Mouse (Mus musculus): ENCODE data around the gene Ptf1a. TPM values are rescaled to one million over a fixed set of nuclear protein-coding genes. Genes with fewer than 3 reads are reported as not detected.

Gene Ptf1a
- 0.37 TPM in 1 of 2 replicates, not detected in the other for polyA plus RNA-seq (2014; fragmentation: Nextera tagmentation; extraction: Ambion mirVana)

GRCm38 (mm10) chr2:19444931-19445831, at the start of gene Ptf1a:
Gene Ptf1a, plus strand, starts transcription at chr2:19445663.
- H3K4me1 ChIP-seq (ENCODE audit: control insufficient read depth, insufficient read depth, low read length), result peaks cover 8% of the 10 kb centered on the region
- under 1% methylated on average over 53 of the region's 53 CpGs for WGBS
- H3K27ac ChIP-seq (ENCODE audit: low read depth, low read length), result no peak within 1 kb of the TSS
- peak within 1 kb of the TSS; percentile 37; the same call in 1 of the 2 replicates for H3K9ac ChIP-seq (ENCODE audit: low read length)
- H3K4me3 ChIP-seq (ENCODE audit: low read depth, low read length), result peak within 1 kb of the TSS; percentile 31
- H3K4me2 ChIP-seq (ENCODE audit: low read length), result peak within 1 kb of the TSS; percentile 61
- H3K36me3 ChIP-seq (ENCODE audit: control insufficient read depth, insufficient read depth, low read length), result no peaks in the 10 kb centered on the region
- ATAC-seq (peak; percentile 79), DNase-seq (ENCODE audit: low spot score) (peak; percentile 53)
- peaks cover 80% of the 10 kb centered on the region for H3K27me3 ChIP-seq (replicated peaks; ENCODE audit: control insufficient read depth, insufficient read depth, low read length)
- no peaks in the 10 kb centered on the region for H3K9me3 ChIP-seq (replicated peaks; ENCODE audit: control insufficient read depth, low read length)

- Histone ChIP-seq H3K9ac (ENCODE audit: low read length) (no peak overlapping the region), H3K36me3 (ENCODE audit: control insufficient read depth, insufficient read depth, low read length) (no peaks in the 10 kb centered on the region), H3K4me2 (ENCODE audit: low read length) (no peak overlapping the region), H3K27me3 (replicated peaks; ENCODE audit: control insufficient read depth, insufficient read depth, low read length) (no peaks in the 10 kb centered on the region), H3K27ac (ENCODE audit: low read depth, low read length) (no peak overlapping the region), H3K9me3 (replicated peaks; ENCODE audit: control insufficient read depth, low read length) (no peaks in the 10 kb centered on the region), H3K4me1 (ENCODE audit: control insufficient read depth, insufficient read depth, low read length) (no peaks in the 10 kb centered on the region), H3K4me3 (ENCODE audit: low read depth, low read length) (no peak overlapping the region)
- DNase-seq (ENCODE audit: low spot score), result no peak
- no peak for ATAC-seq
- 63% methylated on average over 5 of the region's 5 CpGs for WGBS
Observed at GRCm38 (mm10) chr2:19405409-19405808, 40.1 kb upstream of the Ptf1a start.

- DNase-seq (ENCODE audit: low spot score) (no peak), ATAC-seq (no peak)
- Histone ChIP-seq H3K27me3 (replicated peaks; ENCODE audit: control insufficient read depth, insufficient read depth, low read length) (no peaks in the 10 kb centered on the region), H3K9ac (ENCODE audit: low read length) (no peak overlapping the region), H3K4me3 (ENCODE audit: low read depth, low read length) (no peak overlapping the region), H3K36me3 (ENCODE audit: control insufficient read depth, insufficient read depth, low read length) (no peaks in the 10 kb centered on the region), H3K9me3 (replicated peaks; ENCODE audit: control insufficient read depth, low read length) (no peaks in the 10 kb centered on the region), H3K4me1 (ENCODE audit: control insufficient read depth, insufficient read depth, low read length) (no peaks in the 10 kb centered on the region), H3K4me2 (ENCODE audit: low read length) (no peak overlapping the region), H3K27ac (ENCODE audit: low read depth, low read length) (no peak overlapping the region)
- WGBS, result 72% methylated on average over 3 of the region's 3 CpGs
Observed at GRCm38 (mm10) chr2:19406531-19406930, 38.9 kb upstream of the Ptf1a start.

- Histone ChIP-seq H3K4me2 (ENCODE audit: low read length) (peak overlapping the region; percentile 56), H3K27ac (ENCODE audit: low read depth, low read length) (no peak overlapping the region), H3K27me3 (replicated peaks; ENCODE audit: control insufficient read depth, insufficient read depth, low read length) (peaks cover 3% of the 10 kb centered on the region; the same call in 1 of the 2 replicates), H3K9ac (ENCODE audit: low read length) (peak overlapping the region; percentile 49; the same call in 1 of the 2 replicates), H3K4me1 (ENCODE audit: control insufficient read depth, insufficient read depth, low read length) (no peaks in the 10 kb centered on the region; the same call in 1 of the 2 replicates), H3K4me3 (ENCODE audit: low read depth, low read length) (peak overlapping the region; percentile 24), H3K36me3 (ENCODE audit: control insufficient read depth, insufficient read depth, low read length) (no peaks in the 10 kb centered on the region), H3K9me3 (replicated peaks; ENCODE audit: control insufficient read depth, low read length) (no peaks in the 10 kb centered on the region)
- ATAC-seq, result peak; percentile 78
- WGBS, result 20% methylated on average over 19 of the region's 19 CpGs
- DNase-seq (ENCODE audit: low spot score), result peak; percentile 66
Observed at GRCm38 (mm10) chr2:19414222-19414965, 31.1 kb upstream of the Ptf1a start.

GRCm38 (mm10) chr2:19415063-19415521, 30.4 kb upstream of the Ptf1a start:
- 1% methylated on average over 6 of the region's 6 CpGs for WGBS
- Histone ChIP-seq H3K27ac (ENCODE audit: low read depth, low read length) (no peak overlapping the region), H3K9ac (ENCODE audit: low read length) (peak overlapping the region; percentile 49; the same call in 1 of the 2 replicates), H3K9me3 (replicated peaks; ENCODE audit: control insufficient read depth, low read length) (no peaks in the 10 kb centered on the region), H3K27me3 (replicated peaks; ENCODE audit: control insufficient read depth, insufficient read depth, low read length) (peaks cover 3% of the 10 kb centered on the region; the same call in 1 of the 2 replicates), H3K36me3 (ENCODE audit: control insufficient read depth, insufficient read depth, low read length) (no peaks in the 10 kb centered on the region), H3K4me3 (ENCODE audit: low read depth, low read length) (peak overlapping the region; percentile 24), H3K4me2 (ENCODE audit: low read length) (peak overlapping the region; percentile 56), H3K4me1 (ENCODE audit: control insufficient read depth, insufficient read depth, low read length) (no peaks in the 10 kb centered on the region; the same call in 1 of the 2 replicates)
- ATAC-seq (peak; percentile 69), DNase-seq (ENCODE audit: low spot score) (peak; percentile 93)

- Histone ChIP-seq H3K27me3 (replicated peaks; ENCODE audit: control insufficient read depth, insufficient read depth, low read length) (peaks cover 3% of the 10 kb centered on the region; the same call in 1 of the 2 replicates), H3K36me3 (ENCODE audit: control insufficient read depth, insufficient read depth, low read length) (no peaks in the 10 kb centered on the region), H3K9me3 (replicated peaks; ENCODE audit: control insufficient read depth, low read length) (no peaks in the 10 kb centered on the region), H3K27ac (ENCODE audit: low read depth, low read length) (no peak overlapping the region), H3K4me2 (ENCODE audit: low read length) (no peak overlapping the region), H3K4me3 (ENCODE audit: low read depth, low read length) (no peak overlapping the region), H3K9ac (ENCODE audit: low read length) (no peak overlapping the region), H3K4me1 (ENCODE audit: control insufficient read depth, insufficient read depth, low read length) (no peaks in the 10 kb centered on the region; the same call in 1 of the 2 replicates)
- ATAC-seq (no peak), DNase-seq (ENCODE audit: low spot score) (no peak)
- 70% methylated on average over 6 of the region's 6 CpGs for WGBS
Observed at GRCm38 (mm10) chr2:19416066-19416465, 29.4 kb upstream of the Ptf1a start.

GRCm38 (mm10) chr2:19419686-19420345, 25.6 kb upstream of the Ptf1a start:
- H3K4me3 ChIP-seq (ENCODE audit: low read depth, low read length), result no peak overlapping the region
- WGBS, result 86% methylated on average over 1 of the region's 1 CpGs
- H3K9me3 ChIP-seq (replicated peaks; ENCODE audit: control insufficient read depth, low read length), result no peaks in the 10 kb centered on the region
- ATAC-seq (peak; percentile 27; the same call in 1 of the 2 replicates), DNase-seq (ENCODE audit: low spot score) (no peak)
- H3K36me3 ChIP-seq (ENCODE audit: control insufficient read depth, insufficient read depth, low read length), result no peaks in the 10 kb centered on the region
- H3K9ac ChIP-seq (ENCODE audit: low read length), result no peak overlapping the region
- H3K27ac ChIP-seq (ENCODE audit: low read depth, low read length), result no peak overlapping the region
- H3K27me3 ChIP-seq (replicated peaks; ENCODE audit: control insufficient read depth, insufficient read depth, low read length), result peaks cover 5% of the 10 kb centered on the region; the same call in 1 of the 2 replicates
- H3K4me2 ChIP-seq (ENCODE audit: low read length), result no peak overlapping the region
- no peaks in the 10 kb centered on the region; the same call in 1 of the 2 replicates for H3K4me1 ChIP-seq (ENCODE audit: control insufficient read depth, insufficient read depth, low read length)

GRCm38 (mm10) chr2:19422226-19422625, 23.2 kb upstream of the Ptf1a start:
- Histone ChIP-seq H3K4me1 (ENCODE audit: control insufficient read depth, insufficient read depth, low read length) (no peaks in the 10 kb centered on the region), H3K27me3 (replicated peaks; ENCODE audit: control insufficient read depth, insufficient read depth, low read length) (peaks cover 16% of the 10 kb centered on the region; the same call in 1 of the 2 replicates), H3K4me2 (ENCODE audit: low read length) (no peak overlapping the region), H3K4me3 (ENCODE audit: low read depth, low read length) (no peak overlapping the region), H3K9me3 (replicated peaks; ENCODE audit: control insufficient read depth, low read length) (no peaks in the 10 kb centered on the region), H3K9ac (ENCODE audit: low read length) (no peak overlapping the region), H3K36me3 (ENCODE audit: control insufficient read depth, insufficient read depth, low read length) (no peaks in the 10 kb centered on the region), H3K27ac (ENCODE audit: low read depth, low read length) (no peak overlapping the region)
- ATAC-seq, result no peak
- no peak for DNase-seq (ENCODE audit: low spot score)

Data from forebrain, embryonic 14.5 days (tissue).